Mouse (Mus musculus): ENCODE data around the gene Mlh1. TPM values are rescaled to one million over a fixed set of nuclear protein-coding genes. Genes with fewer than 3 reads are reported as not detected.

Gene Mlh1
- total and polyA plus RNA-seq, 3 experiments = 13.2 to 17.5 (median 15.0) TPM

GRCm38 (mm10) chr9:111286468-111286867 is 14.9 kb upstream of the Mlh1 start:
- DNase-seq = no peak

- DNase-seq = peak; percentile 32
Measured at GRCm38 (mm10) chr9:111285676-111286075, 14.1 kb upstream of the Mlh1 start.

- no peak for DNase-seq
Measured at GRCm38 (mm10) chr9:111285061-111285460, 13.5 kb upstream of the Mlh1 start.

GRCm38 (mm10) chr9:111275156-111275555 is 3.6 kb upstream of the Mlh1 start:
- peak; percentile 52 for DNase-seq

GRCm38 (mm10) chr9:111273958-111274357 is 2.4 kb upstream of the Mlh1 start:
- DNase-seq = no peak

- no peak for DNase-seq
Measured at GRCm38 (mm10) chr9:111272996-111273785, 1.6 kb upstream of the Mlh1 start.

GRCm38 (mm10) chr9:111272356-111272755 is 765 bp upstream of the Mlh1 start:
- DNase-seq = no peak

GRCm38 (mm10) chr9:111271056-111271433 is 546 bp downstream of the Mlh1 start:
- DNase-seq = no peak

- no peak for DNase-seq
Measured at GRCm38 (mm10) chr9:111270606-111271005, 985 bp downstream of the Mlh1 start.

GRCm38 (mm10) chr9:111267998-111268397 is 3.6 kb downstream of the Mlh1 start:
- no peak for DNase-seq

GRCm38 (mm10) chr9:111261356-111261755 is 10.2 kb downstream of the Mlh1 start:
- no peak for DNase-seq

- no peak for DNase-seq
Measured at GRCm38 (mm10) chr9:111260360-111260985, 11.1 kb downstream of the Mlh1 start.

GRCm38 (mm10) chr9:111252161-111252869 is 19.3 kb downstream of the Mlh1 start:
- no peak for DNase-seq

- no peak for DNase-seq
Measured at GRCm38 (mm10) chr9:111247682-111248246, 23.8 kb downstream of the Mlh1 start.

- no peak for DNase-seq
Measured at GRCm38 (mm10) chr9:111245546-111245945, 26.0 kb downstream of the Mlh1 start.

GRCm38 (mm10) chr9:111243384-111243783 is 28.2 kb downstream of the Mlh1 start:
- DNase-seq = no peak

- peak; percentile 62 for DNase-seq
Measured at GRCm38 (mm10) chr9:111239821-111240220, 31.8 kb downstream of the Mlh1 start.

- DNase-seq = no peak
Measured at GRCm38 (mm10) chr9:111237726-111238125, 33.9 kb downstream of the Mlh1 start.

- DNase-seq = no peak
Measured at GRCm38 (mm10) chr9:111234701-111235100, 36.9 kb downstream of the Mlh1 start.

GRCm38 (mm10) chr9:111228446-111228845 is 43.1 kb downstream of the Mlh1 start:
- DNase-seq = no peak

GRCm38 (mm10) chr9:111223406-111223805 is 48.2 kb downstream of the Mlh1 start:
- DNase-seq = no peak

GRCm38 (mm10) chr9:111221580-111221979 is 50.0 kb downstream of the Mlh1 start:
- DNase-seq = no peak
